Mouse (Mus musculus) ES-E14 (cell line): ENCODE measurements around the gene Kcnj4.

Source experiments
- CHD2 ChIP-seq: IDR thresholded peaks from 2 replicates; pipeline ENCODE4 v1.6.1; 2014; ENCODE audit warnings: mild to moderate bottlenecking, low read depth, low read length, inconsistent platforms
- MAFK ChIP-seq: IDR thresholded peaks from 2 replicates; pipeline ENCODE4 v1.6.1; 2014; ENCODE audit warnings: mild to moderate bottlenecking, low read depth, low read length, inconsistent platforms; ENCODE audit not compliant: insufficient read depth
- ZNF384 ChIP-seq: IDR thresholded peaks from 2 replicates; pipeline ENCODE4 v1.6.1; 2012; ENCODE audit warnings: low read depth, low read length, inconsistent platforms

DNA sequence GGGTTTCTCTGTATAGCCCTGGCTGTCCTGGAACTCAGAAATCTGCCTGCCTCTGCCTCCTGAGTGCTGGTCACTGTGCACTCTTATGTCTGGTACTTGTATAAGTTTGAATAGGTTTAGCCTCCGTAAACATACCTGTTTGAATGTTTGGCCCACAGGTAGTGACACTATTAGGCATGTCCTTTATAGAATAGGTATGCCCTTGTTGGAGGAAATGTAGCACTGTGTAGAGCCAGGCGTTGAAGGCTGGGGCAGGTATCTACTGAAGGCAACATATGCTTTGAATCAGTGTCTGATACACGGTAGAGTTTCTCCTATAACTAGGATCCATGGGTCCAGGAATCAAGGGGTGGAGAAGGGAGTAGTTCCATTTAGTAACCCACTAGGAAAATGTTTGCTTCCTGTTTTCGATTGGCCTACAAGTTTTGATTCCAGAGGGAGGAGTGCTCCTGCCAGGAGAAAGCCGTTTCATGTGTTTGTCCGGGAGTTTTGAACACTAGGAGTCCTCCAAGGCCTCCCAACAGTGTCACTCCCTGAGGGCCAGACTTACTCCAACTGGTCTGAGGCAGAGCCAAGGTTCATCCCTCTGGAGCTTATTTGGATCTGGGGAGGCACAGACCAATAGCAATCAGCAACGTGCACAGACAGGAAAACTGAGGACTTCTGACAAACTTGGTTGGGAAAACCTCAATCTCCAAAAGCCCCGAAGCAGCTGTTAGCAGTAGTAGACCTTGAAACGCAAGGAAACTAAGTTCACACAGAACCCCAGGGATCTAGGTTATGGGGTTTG is 21.1 kb upstream of the Kcnj4 start:
- TF ChIP-seq ZNF384 (no peak), CHD2 (no peak), MAFK (no peak)
